Mouse (Mus musculus): Measurements from ENCODE around the gene Map2k1.

- TF ChIP-seq MAFK (IDR thresholded peaks at IDR 0.05; ENCODE audit: insufficient read depth, low read depth, low read length) (no peak), ZNF384 (IDR thresholded peaks at IDR 0.05; ENCODE audit: low read depth, low read length) (no peak), ZC3H11A (IDR thresholded peaks at IDR 0.05; ENCODE audit: borderline replicate concordance, low read depth, low read length) (no peak), HCFC1 (IDR thresholded peaks at IDR 0.05; ENCODE audit: borderline replicate concordance, insufficient read depth, low read length) (no peak)
These were observed 4.1 kb downstream of the Map2k1 start for GRCm38 (mm10) chr9:64249371-64249770.

All from ES-E14 (cell line).